In genomic region chr3:144238482-144238881, GRCm38 (mm10) we compare ENCODE assay signal across 27 mouse cellular contexts. TPM values are rescaled to one million over a fixed set of nuclear protein-coding genes. Genes with fewer than 3 reads are reported as not detected.
DNase-seq lines count a peak whose midpoint lies in the region; ATAC-seq lines count a peak whose summit lies in the region.
"Had no signal": no experiment of that assay in that cellular context is flagged by ENCODE, and none has a peak within 500 bp of the region (broad histone marks: within the 10 kb centered on the region; RNA-seq: fewer than 3 reads in every experiment).

No protein-coding gene starts in this region.

- H3K9me3 ChIP-seq in midbrain, embryonic 11.5 days (ENCODE audit: control insufficient read depth, low read length), result no peaks in the 10 kb centered on the region
- no peaks in the 10 kb centered on the region for H3K9me3 ChIP-seq in midbrain, embryonic 16.5 days (replicated peaks; ENCODE audit: control insufficient read depth, low read length, poor library complexity, severe bottlenecking)
- H3K9me3 ChIP-seq in forebrain, embryonic 11.5 days (ENCODE audit: control insufficient read depth, low read length), result no peaks in the 10 kb centered on the region
- H3K9me3 ChIP-seq: forebrain, embryonic 10.5 days; heart, embryonic 15.5 days had no signal

- no peak overlapping the region for H3K27ac ChIP-seq in midbrain, embryonic 11.5 days (ENCODE audit: low read depth, low read length)
- no peak overlapping the region for H3K27ac ChIP-seq in midbrain, embryonic 16.5 days (ENCODE audit: low read length)
- no peak overlapping the region for H3K27ac ChIP-seq in forebrain, embryonic 11.5 days (ENCODE audit: low read depth, low read length)
- H3K27ac ChIP-seq: forebrain, embryonic 10.5 days; gastrocnemius, adult 2 months; heart, adult 2 months; heart, embryonic 15.5 days; hindbrain, embryonic 14.5 days; hindbrain, postnatal 0 days had no signal

- no peaks in the 10 kb centered on the region for H3K36me3 ChIP-seq in midbrain, embryonic 11.5 days (ENCODE audit: control insufficient read depth, insufficient read depth, low read length)
- H3K36me3 ChIP-seq in midbrain, embryonic 16.5 days (ENCODE audit: control insufficient read depth, insufficient read depth, low read length), result no peaks in the 10 kb centered on the region
- H3K36me3 ChIP-seq in forebrain, embryonic 11.5 days (ENCODE audit: control insufficient read depth, insufficient read depth, low read length), result no peaks in the 10 kb centered on the region
- H3K36me3 ChIP-seq: forebrain, embryonic 10.5 days; heart, embryonic 15.5 days had no signal

- no peak for ATAC-seq in midbrain, embryonic 11.5 days (ENCODE audit: low FRiP score)
- ATAC-seq in midbrain, embryonic 16.5 days, result no peak
- peak; percentile 52 to 61; a peak in 3 of 4 replicates for ATAC-seq in hematopoietic stem cell, adult 5-6 weeks (replicated peaks in 1 of 2; ENCODE audit: insufficient read depth in 1 of 2, low FRiP score in 2 of 2, low TSS enrichment in 1 of 2, low read depth in 1 of 2, poor library complexity in 2 of 2, severe bottlenecking in 2 of 2)
- peak; percentile 76 for ATAC-seq in megakaryocyte progenitor cell, adult 5-6 weeks (replicated peaks; ENCODE audit: poor library complexity)
- no peak for ATAC-seq in forebrain, embryonic 11.5 days (replicated peaks; ENCODE audit: low FRiP score)
- ATAC-seq: CD4-positive, CD25-positive, alpha-beta regulatory T cell, adult 4 months; forebrain, embryonic 14.5 days; forebrain, postnatal 0 days; hindbrain, postnatal 0 days; inflammation-experienced regulatory T-cells, adult 6 months had no signal

- no peak overlapping the region for H3K9ac ChIP-seq in midbrain, embryonic 11.5 days (ENCODE audit: low read length)
- no peak overlapping the region for H3K9ac ChIP-seq in midbrain, embryonic 16.5 days (ENCODE audit: low read depth, low read length)
- no peak overlapping the region for H3K9ac ChIP-seq in forebrain, embryonic 11.5 days (ENCODE audit: low read length)
- H3K9ac ChIP-seq: forebrain, postnatal 0 days; heart, embryonic 15.5 days; hindbrain, embryonic 14.5 days had no signal

- H3K4me2 ChIP-seq in midbrain, embryonic 11.5 days, result no peak overlapping the region
- no peak overlapping the region for H3K4me2 ChIP-seq in midbrain, embryonic 16.5 days (ENCODE audit: low read length)
- no peak overlapping the region for H3K4me2 ChIP-seq in forebrain, embryonic 11.5 days (ENCODE audit: low read depth, low read length, severe bottlenecking)
- H3K4me2 ChIP-seq: heart, embryonic 11.5 days; heart, embryonic 15.5 days; hindbrain, embryonic 14.5 days had no signal

- peak; percentile 44 for DNase-seq in midbrain, embryonic 11.5 days (ENCODE audit: low spot score, missing footprints)
- no peak for DNase-seq in forebrain, embryonic 11.5 days (ENCODE audit: low spot score)
- no peak for DNase-seq in gastrocnemius, postnatal 36 days
- no peak for DNase-seq in layer of hippocampus, adult 9-11 months
- DNase-seq: adrenal gland, adult 2 months; adrenal gland, postnatal 14 days; cerebellum, adult 11 months; cerebellum, adult 8-10 months; cerebellum, postnatal 10 days; cerebellum, postnatal 36 days; forebrain, postnatal 0 days; gastrocnemius, adult 2 months; gastrocnemius, postnatal 14 days; heart, adult 2 months; heart, postnatal 10 days; heart, postnatal 36 days had no signal

- no peaks in the 10 kb centered on the region for H3K27me3 ChIP-seq in midbrain, embryonic 11.5 days (ENCODE audit: control insufficient read depth, insufficient read depth, low read length)
- H3K27me3 ChIP-seq in midbrain, embryonic 16.5 days (ENCODE audit: control insufficient read depth, insufficient read depth, low read depth, low read length), result no peaks in the 10 kb centered on the region; the same call in 1 of the 2 replicates
- H3K27me3 ChIP-seq in forebrain, embryonic 11.5 days (ENCODE audit: control insufficient read depth, insufficient read depth, low read length), result no peaks in the 10 kb centered on the region
- H3K27me3 ChIP-seq: heart, embryonic 15.5 days had no signal

- no peak overlapping the region for H3K4me3 ChIP-seq in midbrain, embryonic 11.5 days (ENCODE audit: low read depth, low read length)
- H3K4me3 ChIP-seq in midbrain, embryonic 16.5 days (ENCODE audit: low read depth, low read length), result no peak overlapping the region
- no peak overlapping the region for H3K4me3 ChIP-seq in forebrain, embryonic 11.5 days (ENCODE audit: low read depth, low read length)
- H3K4me3 ChIP-seq: forebrain, embryonic 10.5 days; gastrocnemius, adult 2 months; heart, adult 2 months; heart, embryonic 15.5 days had no signal

- intact Hi-C loops in gastrocnemius, postnatal 36 days (cut with DNase I), result loop anchor here (10.0 kb wide), 1 partner anchor 644 kb away; no protein-coding TSS in a partner anchor

- WGBS in midbrain, embryonic 11.5 days, result 95% methylated on average over 11 of the region's 11 CpGs
- WGBS in midbrain, embryonic 16.5 days, result 95% methylated on average over 11 of the region's 11 CpGs
- WGBS in forebrain, embryonic 11.5 days, result 93% methylated on average over 11 of the region's 11 CpGs

- H3K4me1 ChIP-seq in midbrain, embryonic 11.5 days (ENCODE audit: control insufficient read depth, insufficient read depth, low read length), result no peaks in the 10 kb centered on the region
- H3K4me1 ChIP-seq in midbrain, embryonic 16.5 days (ENCODE audit: control insufficient read depth, insufficient read depth, low read length), result no peaks in the 10 kb centered on the region
- no peaks in the 10 kb centered on the region; the same call in 1 of the 2 replicates for H3K4me1 ChIP-seq in forebrain, embryonic 11.5 days (replicated peaks; ENCODE audit: control insufficient read depth, insufficient read depth, low read length)
- H3K4me1 ChIP-seq: heart, embryonic 15.5 days had no signal

RNA-seq across cellular contexts. Expression of gene Lmo4, which starts 33.5 kb away (rescaled TPM):
- 41.5 and 49.0 TPM in 2 replicates for polyA plus RNA-seq in midbrain, embryonic 11.5 days (2014; fragmentation: Nextera tagmentation; extraction: Ambion mirVana)
- 72.0 and 86.3 TPM in 2 replicates for polyA plus RNA-seq in midbrain, embryonic 16.5 days (2015; fragmentation: Nextera tagmentation; extraction: Ambion mirVana)
- 36.6 and 47.0 TPM in 2 replicates for total RNA-seq in hematopoietic stem cell, adult 5-6 weeks (2017)
- total RNA-seq in megakaryocyte progenitor cell, adult 5-6 weeks (2015), result 147 and 167 TPM in 2 replicates
- total RNA-seq in megakaryocyte progenitor cell, adult 5-6 weeks (2017), result 37.0 and 44.7 TPM in 2 replicates
- polyA plus RNA-seq in forebrain, embryonic 11.5 days (2014; fragmentation: Nextera tagmentation; extraction: Ambion mirVana), result 50.4 and 52.8 TPM in 2 replicates
- total RNA-seq in gastrocnemius, postnatal 36 days (2021), result 10 to 100 TPM; 17.5 to 18.5 TPM

Comparison
In these comparisons a context has a peak if more than half of its experiments do, and no peak if none do; other contexts are left out.
1. ATAC-seq: peak in hematopoietic stem cell, adult 5-6 weeks (2 of 2) and megakaryocyte progenitor cell, adult 5-6 weeks (single experiment); none in midbrain, embryonic 11.5 days (single experiment), midbrain, embryonic 16.5 days (single experiment) and forebrain, embryonic 11.5 days (single experiment).